Mouse (Mus musculus) kidney, adult 2 months (tissue): ENCODE data around the gene Daglb.

Experiments used
- CTCF ChIP-seq: fragments of 200-500 bp; conservative IDR thresholded peaks from 2 replicates; pipeline ENCODE4 v1.5.1; 2011; ENCODE audit warnings: low read depth, mild to moderate bottlenecking, control low read depth, low read length, moderate library complexity, mixed read lengths; ENCODE audit not compliant: insufficient read depth, insufficient read length
- POLR2A ChIP-seq: fragments of 200-500 bp; IDR thresholded peaks from one replicate; pipeline ENCODE4 v1.6.1; 2011; ENCODE audit warnings: low read depth, low read length, control low read depth

DNA sequence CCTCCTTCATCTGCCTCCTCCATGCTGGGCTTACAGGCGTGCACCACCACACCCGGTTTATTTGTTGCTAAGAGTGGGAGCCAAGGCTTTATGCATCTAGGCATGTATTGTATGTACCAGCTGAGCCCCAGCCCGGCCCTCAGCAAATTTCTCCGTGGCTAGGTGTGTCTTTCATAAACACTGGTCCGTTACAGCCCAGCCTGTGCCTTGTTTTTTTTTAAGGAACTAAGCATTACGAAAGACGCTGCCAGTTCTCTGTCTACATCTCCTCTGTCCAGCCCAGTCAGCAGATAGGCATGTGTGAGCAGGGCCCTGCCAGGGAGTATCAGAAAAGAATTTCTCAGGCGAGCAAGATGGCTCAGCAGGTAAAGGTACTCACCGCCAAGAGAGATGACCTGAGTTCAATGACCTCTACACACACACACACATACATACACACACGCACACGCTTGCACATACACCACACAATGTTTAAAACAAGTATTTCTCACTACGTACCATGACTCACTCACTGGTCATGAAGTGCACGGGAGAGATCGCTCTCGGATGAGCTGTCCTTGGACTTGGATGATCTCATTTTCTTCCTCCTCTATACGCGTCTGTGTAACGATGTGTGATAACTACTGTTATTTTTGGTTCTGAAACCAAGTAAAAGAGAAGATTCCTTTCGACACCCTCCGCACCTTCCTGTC, 10.9 kb downstream of the Daglb start:
- TF ChIP-seq CTCF (no peak), POLR2A (no peak)
